ENCODE assay signal across 8 mouse cellular contexts in genomic region chr8:79488861-79489260, GRCm38 (mm10).
DNase-seq lines count a peak whose midpoint lies in the region; ATAC-seq lines count a peak whose summit lies in the region.

No protein-coding gene starts in this region.

- ATAC-seq in midbrain, embryonic 15.5 days (replicated peaks) = no peak
- ATAC-seq in megakaryocyte, adult 5-6 weeks (ENCODE audit: poor library complexity, severe bottlenecking) = peak; percentile 70

- H3K4me2 ChIP-seq in midbrain, embryonic 15.5 days = no peak overlapping the region

- H3K36me3 ChIP-seq in midbrain, embryonic 10.5 days = no peaks in the 10 kb centered on the region
- no peaks in the 10 kb centered on the region for H3K36me3 ChIP-seq in midbrain, embryonic 15.5 days (replicated peaks)

- no peak overlapping the region for H3K9ac ChIP-seq in midbrain, embryonic 15.5 days

- no peaks in the 10 kb centered on the region for H3K9me3 ChIP-seq in midbrain, embryonic 10.5 days (replicated peaks)
- no peaks in the 10 kb centered on the region for H3K9me3 ChIP-seq in midbrain, embryonic 15.5 days

- DNase-seq in gastrocnemius, adult 18-20 months (ENCODE audit: low spot score) = peak; percentile 34
- no peak for DNase-seq in gastrocnemius, postnatal 14 days
- DNase-seq in midbrain, embryonic 10.5 days (ENCODE audit: low spot score) = peak; percentile 12
- DNase-seq in brain, adult 2 months (ENCODE audit: low read depth, low spot score) = peak; percentile 23
- DNase-seq in yolk sac, embryonic 10.5 days (ENCODE audit: low spot score) = no peak
- DNase-seq in left cerebral cortex, adult 11 months (ENCODE audit: low spot score) = no peak

- H3K27me3 ChIP-seq in midbrain, embryonic 10.5 days (ENCODE audit: low read depth, poor library complexity, severe bottlenecking) = no peaks in the 10 kb centered on the region
- no peaks in the 10 kb centered on the region for H3K27me3 ChIP-seq in midbrain, embryonic 15.5 days (replicated peaks)

- 73% methylated on average over 2 of the region's 2 CpGs for WGBS in midbrain, embryonic 10.5 days
- WGBS in midbrain, embryonic 15.5 days = 62% methylated on average over 2 of the region's 2 CpGs

- intact Hi-C loops in gastrocnemius, postnatal 14 days (cut with DNase I; ENCODE audit: low total_unique reads) = no loop called here

- no peak overlapping the region for H3K27ac ChIP-seq in midbrain, embryonic 10.5 days (replicated peaks)
- no peak overlapping the region for H3K27ac ChIP-seq in midbrain, embryonic 15.5 days

- H3K4me1 ChIP-seq in midbrain, embryonic 10.5 days = peaks cover 13% of the 10 kb centered on the region
- H3K4me1 ChIP-seq in midbrain, embryonic 15.5 days = no peaks in the 10 kb centered on the region

- H3K4me3 ChIP-seq in midbrain, embryonic 10.5 days = no peak overlapping the region
- no peak overlapping the region for H3K4me3 ChIP-seq in midbrain, embryonic 15.5 days

Comparison
In these comparisons a context has a peak if more than half of its experiments do, and no peak if none do; other contexts are left out.
1. DNase-seq: peak in gastrocnemius, adult 18-20 months (single experiment), midbrain, embryonic 10.5 days (single experiment) and brain, adult 2 months (single experiment); none in gastrocnemius, postnatal 14 days (single experiment), yolk sac, embryonic 10.5 days (single experiment) and left cerebral cortex, adult 11 months (single experiment).